Mouse (Mus musculus): ENCODE data around the gene C8b. TPM values are rescaled to one million over a fixed set of nuclear protein-coding genes. Genes with fewer than 3 reads are reported as not detected.

C8b gene
- polyA plus RNA-seq, 1 experiment from 2014 or later, result not detected

- no peak overlapping the region for H3K4me2 ChIP-seq (ENCODE audit: low read length)
- WGBS, result 68% methylated on average over 2 of the region's 2 CpGs
- no peak overlapping the region for H3K27ac ChIP-seq (replicated peaks; ENCODE audit: low read depth, low read length)
- H3K9ac ChIP-seq (replicated peaks; ENCODE audit: low read length), result no peak overlapping the region
- H3K4me3 ChIP-seq (replicated peaks; ENCODE audit: low read depth, low read length), result no peak overlapping the region
- H3K4me1 ChIP-seq (ENCODE audit: control insufficient read depth, insufficient read depth, low read length), result no peaks in the 10 kb centered on the region
- no peaks in the 10 kb centered on the region for H3K9me3 ChIP-seq (ENCODE audit: control insufficient read depth, low read length)
- no peak for DNase-seq
- H3K36me3 ChIP-seq (ENCODE audit: control insufficient read depth, insufficient read depth, low read length), result no peaks in the 10 kb centered on the region
- ATAC-seq (ENCODE audit: low FRiP score, low TSS enrichment), result no peak
- H3K27me3 ChIP-seq (ENCODE audit: control insufficient read depth, insufficient read depth, low read length), result no peaks in the 10 kb centered on the region
Observed at GRCm38 (mm10) chr4:104817509-104817908, 51.4 kb downstream of the C8b start.

GRCm38 (mm10) chr4:104818986-104819385 lies 52.9 kb downstream of the C8b start:
- 61% methylated on average over 4 of the region's 4 CpGs for WGBS
- Histone ChIP-seq H3K36me3 (ENCODE audit: control insufficient read depth, insufficient read depth, low read length) (no peaks in the 10 kb centered on the region), H3K4me2 (ENCODE audit: low read length) (no peak overlapping the region), H3K9me3 (ENCODE audit: control insufficient read depth, low read length) (no peaks in the 10 kb centered on the region), H3K4me1 (ENCODE audit: control insufficient read depth, insufficient read depth, low read length) (no peaks in the 10 kb centered on the region), H3K27me3 (ENCODE audit: control insufficient read depth, insufficient read depth, low read length) (no peaks in the 10 kb centered on the region), H3K9ac (replicated peaks; ENCODE audit: low read length) (no peak overlapping the region), H3K27ac (replicated peaks; ENCODE audit: low read depth, low read length) (no peak overlapping the region), H3K4me3 (replicated peaks; ENCODE audit: low read depth, low read length) (no peak overlapping the region)
- ATAC-seq (ENCODE audit: low FRiP score, low TSS enrichment), result no peak
- no peak for DNase-seq

- Histone ChIP-seq H3K27ac (replicated peaks; ENCODE audit: low read depth, low read length) (no peak overlapping the region), H3K9ac (replicated peaks; ENCODE audit: low read length) (no peak overlapping the region), H3K4me3 (replicated peaks; ENCODE audit: low read depth, low read length) (no peak overlapping the region), H3K4me2 (ENCODE audit: low read length) (no peak overlapping the region), H3K36me3 (ENCODE audit: control insufficient read depth, insufficient read depth, low read length) (no peaks in the 10 kb centered on the region), H3K9me3 (ENCODE audit: control insufficient read depth, low read length) (no peaks in the 10 kb centered on the region), H3K27me3 (ENCODE audit: control insufficient read depth, insufficient read depth, low read length) (no peaks in the 10 kb centered on the region), H3K4me1 (ENCODE audit: control insufficient read depth, insufficient read depth, low read length) (no peaks in the 10 kb centered on the region)
- ATAC-seq (ENCODE audit: low FRiP score, low TSS enrichment) (no peak), DNase-seq (no peak)
- 74% methylated on average over 4 of the region's 4 CpGs for WGBS
Observed at GRCm38 (mm10) chr4:104819891-104820290, 53.8 kb downstream of the C8b start.

DNA sequence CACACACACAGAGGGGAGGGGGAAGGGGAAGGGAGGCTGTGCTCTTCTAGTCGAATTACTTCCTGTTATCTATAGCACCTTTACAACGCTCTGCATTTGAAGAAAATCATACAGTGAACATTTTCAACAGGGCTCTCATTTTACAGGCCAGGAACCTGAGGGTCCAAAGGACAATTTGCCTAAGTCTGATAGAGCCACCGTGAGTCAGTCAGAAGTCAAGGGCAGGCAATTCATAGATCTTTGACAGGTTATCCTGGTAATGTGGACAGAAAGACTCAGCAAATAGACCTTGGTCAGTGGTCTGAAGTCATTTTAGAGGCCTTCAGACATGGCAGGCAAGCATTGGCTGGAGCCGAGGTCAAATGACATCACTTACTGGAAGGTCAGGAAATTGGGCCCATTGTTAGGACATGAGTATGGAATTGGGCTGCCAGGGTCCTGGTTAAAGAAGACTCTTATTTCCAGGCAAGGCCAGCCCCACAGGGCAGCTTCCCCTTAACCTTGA lies 57.5 kb downstream of the C8b start:
- no peaks in the 10 kb centered on the region for H3K36me3 ChIP-seq (ENCODE audit: control insufficient read depth, insufficient read depth, low read length)
- WGBS, result 93% methylated on average over 4 of the region's 4 CpGs
- H3K27ac ChIP-seq (replicated peaks; ENCODE audit: low read depth, low read length), result no peak overlapping the region
- H3K4me3 ChIP-seq (replicated peaks; ENCODE audit: low read depth, low read length), result no peak overlapping the region
- H3K4me2 ChIP-seq (ENCODE audit: low read length), result no peak overlapping the region
- no peaks in the 10 kb centered on the region for H3K9me3 ChIP-seq (ENCODE audit: control insufficient read depth, low read length)
- DNase-seq (no peak), ATAC-seq (ENCODE audit: low FRiP score, low TSS enrichment) (no peak)
- H3K27me3 ChIP-seq (ENCODE audit: control insufficient read depth, insufficient read depth, low read length), result no peaks in the 10 kb centered on the region
- no peak overlapping the region for H3K9ac ChIP-seq (replicated peaks; ENCODE audit: low read length)
- no peaks in the 10 kb centered on the region for H3K4me1 ChIP-seq (ENCODE audit: control insufficient read depth, insufficient read depth, low read length)

- Histone ChIP-seq H3K27ac (replicated peaks; ENCODE audit: low read depth, low read length) (no peak overlapping the region), H3K9ac (replicated peaks; ENCODE audit: low read length) (no peak overlapping the region), H3K4me3 (replicated peaks; ENCODE audit: low read depth, low read length) (no peak overlapping the region), H3K4me2 (ENCODE audit: low read length) (no peak overlapping the region), H3K4me1 (ENCODE audit: control insufficient read depth, insufficient read depth, low read length) (no peaks in the 10 kb centered on the region), H3K27me3 (ENCODE audit: control insufficient read depth, insufficient read depth, low read length) (no peaks in the 10 kb centered on the region), H3K9me3 (ENCODE audit: control insufficient read depth, low read length) (no peaks in the 10 kb centered on the region), H3K36me3 (ENCODE audit: control insufficient read depth, insufficient read depth, low read length) (no peaks in the 10 kb centered on the region)
- no peak for DNase-seq
- ATAC-seq (ENCODE audit: low FRiP score, low TSS enrichment), result no peak
- WGBS, result 81% methylated on average over 7 of the region's 7 CpGs
Observed at GRCm38 (mm10) chr4:104824381-104825077, 58.4 kb downstream of the C8b start.

GRCm38 (mm10) chr4:104828939-104829338 lies 62.8 kb downstream of the C8b start:
- no peaks in the 10 kb centered on the region for H3K27me3 ChIP-seq (ENCODE audit: control insufficient read depth, insufficient read depth, low read length)
- ATAC-seq (ENCODE audit: low FRiP score, low TSS enrichment), result no peak
- H3K9me3 ChIP-seq (ENCODE audit: control insufficient read depth, low read length), result no peaks in the 10 kb centered on the region
- no peak overlapping the region for H3K4me3 ChIP-seq (replicated peaks; ENCODE audit: low read depth, low read length)
- peak; percentile 41 for DNase-seq
- no peak overlapping the region for H3K4me2 ChIP-seq (ENCODE audit: low read length)
- 83% methylated on average over 5 of the region's 5 CpGs for WGBS
- no peaks in the 10 kb centered on the region for H3K4me1 ChIP-seq (ENCODE audit: control insufficient read depth, insufficient read depth, low read length)
- H3K27ac ChIP-seq (replicated peaks; ENCODE audit: low read depth, low read length), result no peak overlapping the region
- H3K9ac ChIP-seq (replicated peaks; ENCODE audit: low read length), result no peak overlapping the region
- no peaks in the 10 kb centered on the region for H3K36me3 ChIP-seq (ENCODE audit: control insufficient read depth, insufficient read depth, low read length)

DNA sequence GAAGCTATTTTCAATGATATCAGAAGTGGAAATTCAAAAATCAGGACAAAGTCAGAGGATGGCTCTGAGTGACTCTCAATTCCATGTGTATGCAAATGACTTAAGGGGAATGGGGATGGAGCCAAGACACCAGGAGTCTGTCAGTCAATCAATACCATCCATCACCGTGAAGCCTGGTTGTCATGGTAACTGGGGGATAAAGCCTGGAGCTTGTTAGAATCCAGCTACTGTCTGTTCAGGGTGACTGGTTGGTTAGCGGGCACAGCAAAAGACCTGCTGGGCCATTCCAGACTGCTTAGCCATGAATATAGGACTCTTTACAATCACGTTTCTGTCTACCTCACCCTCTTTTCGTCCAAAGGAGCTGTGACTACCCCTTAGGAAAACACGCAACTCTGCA lies 69.0 kb downstream of the C8b start:
- no peaks in the 10 kb centered on the region for H3K36me3 ChIP-seq (ENCODE audit: control insufficient read depth, insufficient read depth, low read length)
- no peak overlapping the region for H3K9ac ChIP-seq (replicated peaks; ENCODE audit: low read length)
- no peak overlapping the region for H3K4me3 ChIP-seq (replicated peaks; ENCODE audit: low read depth, low read length)
- H3K4me2 ChIP-seq (ENCODE audit: low read length), result peak overlapping the region; percentile 17; the same call in 1 of the 2 replicates
- 5% methylated on average over 5 of the region's 5 CpGs for WGBS
- peak; percentile 86 for DNase-seq
- no peaks in the 10 kb centered on the region for H3K9me3 ChIP-seq (ENCODE audit: control insufficient read depth, low read length)
- no peak; the same call in 1 of the 2 replicates for ATAC-seq (ENCODE audit: low FRiP score, low TSS enrichment)
- peaks cover 20% of the 10 kb centered on the region for H3K4me1 ChIP-seq (ENCODE audit: control insufficient read depth, insufficient read depth, low read length)
- H3K27me3 ChIP-seq (ENCODE audit: control insufficient read depth, insufficient read depth, low read length), result no peaks in the 10 kb centered on the region
- peak overlapping the region; percentile 73 for H3K27ac ChIP-seq (replicated peaks; ENCODE audit: low read depth, low read length)

DNA sequence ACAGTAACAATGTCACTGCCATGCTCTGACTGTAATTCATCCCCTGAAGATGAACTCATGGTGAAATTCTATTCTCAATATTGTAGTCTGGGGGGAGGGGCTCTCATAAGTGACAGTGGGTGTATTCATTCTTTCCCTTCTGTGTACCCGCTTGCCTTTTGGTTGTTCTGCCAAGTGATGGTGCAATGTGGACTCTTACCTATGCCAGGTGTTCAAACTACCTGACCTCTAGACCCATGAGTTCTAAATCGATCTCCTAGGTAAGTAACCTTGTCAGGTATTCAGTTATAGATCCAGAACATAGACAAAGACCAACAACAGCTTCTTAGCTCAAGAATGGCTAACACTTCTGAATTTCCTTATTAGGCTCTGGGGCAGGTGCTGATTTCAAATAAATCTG lies 72.2 kb downstream of the C8b start:
- 92% methylated on average over 2 of the region's 2 CpGs for WGBS
- DNase-seq (no peak), ATAC-seq (ENCODE audit: low FRiP score, low TSS enrichment) (no peak)
- no peak overlapping the region for H3K27ac ChIP-seq (replicated peaks; ENCODE audit: low read depth, low read length)
- no peak overlapping the region for H3K4me2 ChIP-seq (ENCODE audit: low read length)
- H3K36me3 ChIP-seq (ENCODE audit: control insufficient read depth, insufficient read depth, low read length), result no peaks in the 10 kb centered on the region
- H3K27me3 ChIP-seq (ENCODE audit: control insufficient read depth, insufficient read depth, low read length), result no peaks in the 10 kb centered on the region
- peaks cover 20% of the 10 kb centered on the region for H3K4me1 ChIP-seq (ENCODE audit: control insufficient read depth, insufficient read depth, low read length)
- H3K9ac ChIP-seq (replicated peaks; ENCODE audit: low read length), result no peak overlapping the region
- no peak overlapping the region for H3K4me3 ChIP-seq (replicated peaks; ENCODE audit: low read depth, low read length)
- no peaks in the 10 kb centered on the region for H3K9me3 ChIP-seq (ENCODE audit: control insufficient read depth, low read length)

- no peak for DNase-seq
- WGBS, result 88% methylated on average over 5 of the region's 5 CpGs
- no peak overlapping the region for H3K27ac ChIP-seq (replicated peaks; ENCODE audit: low read depth, low read length)
- no peak for ATAC-seq (ENCODE audit: low FRiP score, low TSS enrichment)
- no peak overlapping the region for H3K4me3 ChIP-seq (replicated peaks; ENCODE audit: low read depth, low read length)
- no peaks in the 10 kb centered on the region for H3K36me3 ChIP-seq (ENCODE audit: control insufficient read depth, insufficient read depth, low read length)
- H3K27me3 ChIP-seq (ENCODE audit: control insufficient read depth, insufficient read depth, low read length), result no peaks in the 10 kb centered on the region
- H3K9me3 ChIP-seq (ENCODE audit: control insufficient read depth, low read length), result no peaks in the 10 kb centered on the region
- H3K4me1 ChIP-seq (ENCODE audit: control insufficient read depth, insufficient read depth, low read length), result no peaks in the 10 kb centered on the region
- no peak overlapping the region for H3K9ac ChIP-seq (replicated peaks; ENCODE audit: low read length)
- no peak overlapping the region for H3K4me2 ChIP-seq (ENCODE audit: low read length)
Observed at GRCm38 (mm10) chr4:104842204-104842603, 76.1 kb downstream of the C8b start.
